Mouse (Mus musculus) right cerebral cortex, postnatal 25 days (tissue): ENCODE measurements around the gene Dtnb.
A peak's percentile ranks its signal among the peaks of the same experiment; 100 is the strongest.

ENCODE experiments used
- DNase-seq: peaks from one replicate; pipeline ENCODE4 v3.0.0; 2022

Dtnb gene

GRCm38 (mm10) chr12:3780405-3780891 is 208.3 kb downstream of the Dtnb start:
- DNase-seq, result peak; percentile 48

GRCm38 (mm10) chr12:3780931-3781471 is 208.8 kb downstream of the Dtnb start:
- DNase-seq, result no peak

GRCm38 (mm10) chr12:3781482-3781881 is 209.3 kb downstream of the Dtnb start:
- DNase-seq, result peak; percentile 78

GRCm38 (mm10) chr12:3783196-3783825 is 211.1 kb downstream of the Dtnb start:
- peak; percentile 45 for DNase-seq

GRCm38 (mm10) chr12:3784258-3784657 is 212.1 kb downstream of the Dtnb start:
- DNase-seq, result no peak

GRCm38 (mm10) chr12:3784729-3785128 is 212.5 kb downstream of the Dtnb start:
- no peak for DNase-seq

GRCm38 (mm10) chr12:3787041-3787440 is 214.9 kb downstream of the Dtnb start:
- DNase-seq, result no peak

- DNase-seq, result no peak
These were observed 215.4 kb downstream of the Dtnb start for GRCm38 (mm10) chr12:3787541-3787940.

GRCm38 (mm10) chr12:3788421-3789051 is 216.4 kb downstream of the Dtnb start:
- no peak for DNase-seq

- no peak for DNase-seq
These were observed 217.5 kb downstream of the Dtnb start for GRCm38 (mm10) chr12:3789626-3790185.

- DNase-seq, result no peak
These were observed 219.1 kb downstream of the Dtnb start for GRCm38 (mm10) chr12:3791257-3791656.

GRCm38 (mm10) chr12:3791732-3792131 is 219.6 kb downstream of the Dtnb start:
- DNase-seq, result peak; percentile 96

GRCm38 (mm10) chr12:3792248-3792647 is 220.1 kb downstream of the Dtnb start:
- DNase-seq, result no peak

- no peak for DNase-seq
These were observed 223.4 kb downstream of the Dtnb start for GRCm38 (mm10) chr12:3795569-3795968.

- no peak for DNase-seq
These were observed 227.4 kb downstream of the Dtnb start for GRCm38 (mm10) chr12:3799551-3799950.

GRCm38 (mm10) chr12:3805852-3806251 is 233.7 kb downstream of the Dtnb start, which contains the start of gene Dnmt3a:
Dnmt3a (plus strand) TSS chr12:3806007.
- DNase-seq, result no peak

GRCm38 (mm10) chr12:3806271-3806684 is 234.1 kb downstream of the Dtnb start:
- DNase-seq, result peak; percentile 66

GRCm38 (mm10) chr12:3806703-3807547 is 234.7 kb downstream of the Dtnb start:
- DNase-seq, result peak; percentile 75

GRCm38 (mm10) chr12:3807548-3808395 is 235.6 kb downstream of the Dtnb start:
- peak; percentile 72 for DNase-seq

GRCm38 (mm10) chr12:3808396-3808981 is 236.3 kb downstream of the Dtnb start:
- no peak for DNase-seq

- DNase-seq, result no peak
These were observed 237.5 kb downstream of the Dtnb start for GRCm38 (mm10) chr12:3809520-3810180.
